Mouse (Mus musculus): ENCODE results near the gene Ttc28.
A peak's percentile ranks its signal among the peaks of the same experiment; 100 is the strongest.

Gene Ttc28

GRCm38 (mm10) chr5:111218111-111218891, 338.7 kb downstream of the Ttc28 start:
- DNase-seq: no peak

DNA sequence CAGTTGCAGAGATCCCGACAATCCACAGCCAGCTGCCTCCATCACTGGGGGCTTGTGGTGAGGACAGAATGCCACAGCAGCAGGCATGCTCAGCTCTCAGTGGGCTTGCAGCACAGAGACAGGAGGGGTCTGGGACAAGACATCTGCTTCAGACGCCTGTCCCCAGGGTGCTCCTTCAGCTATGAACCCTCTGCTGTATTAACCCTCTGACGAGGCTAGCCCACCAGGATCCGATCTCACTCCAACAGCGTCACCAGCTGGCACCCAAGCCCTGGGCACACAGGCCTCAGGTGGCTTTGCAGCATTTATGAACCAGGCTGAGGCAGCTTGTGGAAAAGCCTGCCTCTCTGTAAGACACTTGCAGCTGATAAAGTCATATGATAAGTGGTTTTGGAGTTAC, 339.4 kb downstream of the Ttc28 start:
- DNase-seq: peak; percentile 32

GRCm38 (mm10) chr5:111220679-111221380, 341.2 kb downstream of the Ttc28 start:
- peak; percentile 74 for DNase-seq

GRCm38 (mm10) chr5:111222820-111223219, 343.2 kb downstream of the Ttc28 start:
- peak; percentile 54 for DNase-seq

- DNase-seq: no peak
Measured at GRCm38 (mm10) chr5:111225306-111225705, 345.7 kb downstream of the Ttc28 start.

- DNase-seq: no peak
Measured at GRCm38 (mm10) chr5:111226486-111226885, 346.9 kb downstream of the Ttc28 start.

DNA sequence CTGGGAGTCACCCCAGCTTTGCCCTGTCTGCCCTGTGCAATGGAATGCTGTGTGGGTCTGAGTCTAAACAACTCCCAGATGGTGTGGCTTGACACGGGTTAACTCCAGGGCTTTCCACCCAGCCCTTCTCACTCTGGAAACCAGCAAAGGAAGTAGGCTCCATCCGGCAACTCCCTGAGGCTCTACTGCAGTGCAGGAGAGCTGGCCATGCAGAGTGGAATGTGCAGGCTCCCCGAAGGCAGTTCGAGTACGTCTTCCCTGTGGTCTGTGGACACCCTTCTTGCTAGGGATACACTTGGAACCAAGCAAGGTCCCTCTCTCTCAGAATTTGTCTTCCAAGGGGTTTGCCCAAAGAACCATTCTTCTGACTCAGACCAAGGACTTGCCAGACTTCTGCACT, 348.2 kb downstream of the Ttc28 start:
- DNase-seq: no peak

DNA sequence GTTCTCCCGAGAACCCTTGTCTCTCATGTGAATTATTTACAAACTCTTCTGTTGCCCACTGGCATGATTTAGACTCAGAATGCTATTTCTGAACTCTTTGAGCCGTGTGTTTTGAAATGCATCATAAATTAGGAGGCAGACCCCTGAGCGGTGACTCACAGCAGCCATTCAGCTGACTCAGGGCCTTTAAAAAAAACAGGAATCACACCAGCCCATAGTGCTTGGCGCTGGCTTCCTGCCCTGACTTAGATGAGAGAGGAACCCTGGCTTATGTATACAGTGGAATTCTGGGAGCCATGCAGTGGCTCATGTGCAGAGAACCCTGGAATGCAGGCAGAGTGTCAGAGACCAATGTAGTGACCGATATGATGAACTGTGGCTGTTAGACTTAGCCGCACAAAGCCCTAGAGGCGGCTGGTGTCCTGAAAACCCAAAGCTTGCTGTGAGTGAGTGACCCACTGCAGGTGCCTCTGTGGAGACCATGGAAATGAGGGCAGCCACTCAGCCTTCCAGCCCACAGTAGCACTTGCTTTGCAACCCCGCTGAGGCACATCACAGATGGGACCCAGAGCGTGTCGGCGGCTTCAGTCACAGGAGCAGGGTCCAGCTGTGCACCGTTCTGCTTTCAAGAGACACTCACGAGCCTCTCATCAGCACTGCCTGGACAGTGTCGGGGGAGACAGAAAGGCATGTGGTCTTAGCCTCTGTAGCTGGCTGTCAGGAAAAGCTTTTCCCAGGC, 348.9 kb downstream of the Ttc28 start:
- no peak for DNase-seq

- DNase-seq: no peak
Measured at GRCm38 (mm10) chr5:111229041-111229394, 349.4 kb downstream of the Ttc28 start.

GRCm38 (mm10) chr5:111229671-111230070, 350.1 kb downstream of the Ttc28 start:
- no peak for DNase-seq

DNA sequence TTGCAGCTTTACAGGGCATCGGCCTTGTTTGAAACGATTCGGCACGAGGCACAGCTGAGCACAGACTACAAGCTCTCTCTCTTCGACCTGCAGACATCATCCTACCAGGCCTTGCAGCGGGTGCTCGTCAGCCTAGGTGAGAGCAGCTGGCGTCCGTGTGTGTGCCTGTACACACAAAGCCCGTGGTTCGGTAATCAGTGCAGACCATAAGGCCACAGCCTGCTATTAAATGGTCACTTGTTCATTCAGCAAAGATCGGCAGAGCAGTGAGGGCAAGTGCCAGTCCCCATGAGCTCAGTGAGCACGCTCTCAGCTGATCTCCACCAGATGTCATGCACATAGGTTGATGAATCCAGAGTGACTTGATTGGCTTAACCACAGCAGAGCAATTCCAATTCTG, 351.4 kb downstream of the Ttc28 start:
- no peak for DNase-seq

DNA sequence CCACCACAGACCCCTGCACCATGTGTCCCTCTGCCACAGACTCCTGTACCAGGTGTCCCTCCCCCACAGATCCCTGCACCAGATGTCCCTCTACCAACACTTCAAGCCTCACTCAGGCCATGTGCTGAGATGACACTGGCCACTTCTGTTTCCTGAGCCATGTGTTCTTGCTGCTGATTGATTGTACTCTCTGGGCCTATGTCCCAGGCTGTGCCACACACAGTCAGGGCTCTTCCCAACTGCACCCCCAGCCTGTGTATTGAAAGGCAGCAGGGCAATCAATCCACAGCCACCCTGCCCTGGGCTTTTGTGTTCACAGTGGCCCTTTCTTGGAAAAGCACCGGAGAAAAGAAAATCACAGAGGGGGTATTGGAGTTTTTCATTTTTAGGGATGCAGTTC, 352.2 kb downstream of the Ttc28 start:
- DNase-seq: no peak

DNA sequence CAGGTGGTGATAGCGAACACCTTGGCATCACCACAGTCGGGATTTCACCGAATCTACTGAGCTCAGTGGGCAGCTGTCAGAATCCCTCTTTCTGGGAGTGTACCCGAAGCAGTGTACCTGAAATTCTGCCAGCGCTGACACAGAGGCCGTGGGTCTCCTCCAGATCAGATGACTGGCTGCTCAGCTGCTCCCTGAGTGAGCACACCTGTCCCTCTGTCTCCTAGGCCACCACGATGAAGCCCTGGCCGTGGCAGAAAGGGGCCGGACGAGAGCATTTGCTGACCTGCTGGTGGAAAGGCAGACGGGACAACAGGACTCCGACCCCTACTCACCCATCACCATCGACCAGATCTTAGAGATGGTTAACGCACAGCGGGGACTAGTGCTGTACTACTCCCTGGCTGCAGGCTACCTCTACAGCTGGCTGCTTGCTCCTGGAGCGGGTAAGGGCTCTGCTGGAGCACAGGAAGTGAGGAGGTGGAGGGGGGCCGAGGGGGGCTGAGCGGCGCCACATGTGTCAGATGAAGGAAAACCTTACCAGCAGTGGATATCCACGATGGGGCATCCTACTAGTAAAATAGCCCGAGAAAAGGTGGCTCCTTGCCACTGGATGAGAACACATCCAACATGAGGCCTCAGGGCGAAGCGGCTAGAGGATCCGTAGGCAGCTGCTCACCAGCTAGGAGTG, 353.6 kb downstream of the Ttc28 start:
- DNase-seq: peak; percentile 55

DNA sequence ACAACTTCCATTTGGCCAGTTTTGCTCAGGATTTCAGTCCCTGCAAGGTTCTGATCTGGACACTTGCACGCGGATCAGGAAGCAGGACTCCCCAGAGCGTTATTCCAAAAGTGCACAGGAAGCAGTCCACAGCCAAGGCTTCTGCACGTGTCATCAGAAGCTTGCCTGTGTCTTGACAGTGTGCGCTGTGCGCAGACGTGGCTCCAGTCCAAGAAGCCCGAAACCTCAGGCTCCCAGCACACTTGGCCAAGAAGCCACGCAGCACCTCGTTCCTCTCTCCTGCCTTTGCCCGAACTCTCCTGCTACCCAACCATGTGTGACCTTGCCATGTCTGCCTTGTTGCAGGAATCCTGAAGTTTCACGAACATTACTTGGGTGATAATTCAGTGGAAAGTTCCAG, 355.5 kb downstream of the Ttc28 start:
- DNase-seq: no peak

GRCm38 (mm10) chr5:111237176-111237636, 357.6 kb downstream of the Ttc28 start:
- DNase-seq: peak; percentile 56

- DNase-seq: peak; percentile 50
Measured at GRCm38 (mm10) chr5:111239223-111239622, 359.6 kb downstream of the Ttc28 start.

GRCm38 (mm10) chr5:111243447-111244040, 363.9 kb downstream of the Ttc28 start:
- DNase-seq: no peak

GRCm38 (mm10) chr5:111244061-111244460, 364.5 kb downstream of the Ttc28 start:
- DNase-seq: no peak

DNA sequence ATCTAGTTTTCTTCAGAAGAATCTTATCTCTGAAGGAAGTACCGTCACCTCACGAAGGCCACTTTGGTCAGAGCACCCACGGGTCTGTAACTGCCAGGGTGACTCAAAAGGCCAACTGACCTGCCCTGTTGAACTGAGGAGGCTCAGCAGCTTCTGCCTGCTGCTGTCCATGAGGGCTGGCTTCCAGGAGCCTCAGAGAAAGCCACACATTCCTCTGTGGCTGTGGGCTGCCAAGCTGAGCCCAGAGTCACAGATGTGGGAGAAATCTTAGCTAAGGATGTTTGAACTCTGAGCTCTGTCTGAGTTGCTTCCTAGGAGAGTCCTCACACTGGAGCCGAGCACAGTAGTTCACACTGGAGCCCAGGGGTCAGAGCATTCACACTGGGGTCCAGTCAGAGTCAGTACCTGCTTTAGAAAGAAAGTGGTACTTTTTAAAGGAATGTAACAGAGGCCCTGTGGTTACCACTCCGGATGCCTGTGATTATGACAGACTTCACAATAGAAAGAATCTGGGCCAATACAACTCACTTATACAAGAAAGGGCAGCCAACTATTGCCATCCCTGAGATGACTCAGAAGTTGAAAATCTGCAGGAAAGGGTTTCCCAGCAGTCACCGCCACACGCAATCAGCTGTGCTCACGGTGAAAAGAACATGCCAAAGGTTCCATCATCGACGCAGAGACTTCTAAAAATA, 368.1 kb downstream of the Ttc28 start:
- no peak for DNase-seq

- no peak for DNase-seq
Measured at GRCm38 (mm10) chr5:111252147-111252546, 372.5 kb downstream of the Ttc28 start.

- DNase-seq: no peak
Measured at GRCm38 (mm10) chr5:111254362-111254761, 374.8 kb downstream of the Ttc28 start.

DNA sequence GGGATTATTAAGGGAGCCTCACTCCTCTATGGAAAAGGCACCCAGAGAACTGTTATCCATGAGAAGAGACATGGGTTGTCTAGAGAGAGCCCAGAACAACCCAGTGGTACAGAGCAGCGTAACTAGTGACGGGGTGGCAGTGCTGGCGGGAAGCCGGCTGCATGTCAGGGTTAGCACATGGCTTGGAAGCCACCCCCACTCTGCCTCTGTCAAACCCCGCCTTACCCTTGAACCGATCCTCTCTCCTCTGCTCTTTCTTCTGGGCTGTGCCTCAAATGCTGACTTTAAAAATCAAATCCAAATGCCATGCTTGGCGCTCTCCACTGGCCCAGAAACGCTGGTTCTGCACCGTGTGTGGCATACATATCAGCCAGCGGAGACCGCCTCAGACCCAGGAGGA, 375.2 kb downstream of the Ttc28 start:
- DNase-seq: no peak
